Mouse (Mus musculus) liver, postnatal 0 days (tissue): ENCODE data around the gene Vmn1r58.
"Not testable (repeated sequence)": the region's sequence is repeated elsewhere in the genome, so short reads cannot be mapped to it uniquely, and the experiment has no call there.

ENCODE experiments used
- CTCF ChIP-seq: sonication (generic); IDR thresholded peaks from 2 replicates; pipeline ENCODE4 v1.5.1; 2016; ENCODE audit warnings: antibody characterized with exemption, low read depth
- EP300 ChIP-seq: IDR thresholded peaks from 2 replicates; pipeline ENCODE4 v1.6.1; 2016; ENCODE audit warnings: antibody characterized with exemption, low read depth, mild to moderate bottlenecking

GRCm38 (mm10) chr7:5454011-5454410 is 40.8 kb upstream of the Vmn1r58 start:
- not testable (repeated sequence) for TF ChIP-seq CTCF, EP300
